Mouse (Mus musculus) A20 (cell line): ENCODE measurements around the gene Pitpnc1.

Experiments
- DNase-seq: peaks from one replicate; pipeline ENCODE4 v3.0.0-alpha.2; 2011; ENCODE audit warnings: low read depth, low spot score

Pitpnc1 gene

DNA sequence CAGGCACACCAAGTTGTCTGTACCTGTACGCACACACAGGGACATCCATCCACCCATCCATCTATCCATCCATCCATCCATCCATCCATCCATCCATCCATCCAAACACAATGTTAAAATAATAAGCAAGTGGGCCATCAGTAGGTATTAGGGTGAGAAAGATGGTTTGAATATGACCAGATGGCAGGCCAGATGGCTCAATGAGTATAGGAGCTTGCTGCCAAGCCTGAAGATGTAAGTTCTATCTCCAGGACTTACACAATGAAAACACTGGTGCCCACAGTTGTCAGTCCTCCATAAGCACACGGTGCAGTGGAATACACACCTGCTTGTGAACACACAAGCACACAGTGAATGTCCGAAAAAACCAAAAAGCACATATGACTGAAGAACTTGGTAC is 186.9 kb downstream of the Pitpnc1 start:
- DNase-seq, result no peak

DNA sequence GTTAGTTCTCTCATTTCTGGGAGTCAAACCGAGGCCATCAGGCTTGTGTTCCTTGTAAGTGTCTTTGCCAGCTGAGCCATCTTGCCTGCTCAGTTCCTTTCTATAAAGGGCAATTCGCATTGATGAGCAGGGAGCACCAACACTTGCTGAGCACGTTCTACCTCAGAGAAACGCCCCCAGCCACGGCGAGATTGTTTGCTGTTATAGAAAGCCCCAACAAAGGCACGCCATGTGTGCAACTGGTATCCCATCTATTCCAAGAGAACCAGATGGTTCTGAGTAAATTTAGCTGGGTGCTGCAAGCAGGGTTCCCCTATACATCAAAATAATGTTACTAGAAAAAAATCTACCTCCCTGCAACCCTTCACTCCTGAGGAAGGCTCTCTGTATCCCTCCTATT is 188.0 kb downstream of the Pitpnc1 start:
- no peak for DNase-seq

DNA sequence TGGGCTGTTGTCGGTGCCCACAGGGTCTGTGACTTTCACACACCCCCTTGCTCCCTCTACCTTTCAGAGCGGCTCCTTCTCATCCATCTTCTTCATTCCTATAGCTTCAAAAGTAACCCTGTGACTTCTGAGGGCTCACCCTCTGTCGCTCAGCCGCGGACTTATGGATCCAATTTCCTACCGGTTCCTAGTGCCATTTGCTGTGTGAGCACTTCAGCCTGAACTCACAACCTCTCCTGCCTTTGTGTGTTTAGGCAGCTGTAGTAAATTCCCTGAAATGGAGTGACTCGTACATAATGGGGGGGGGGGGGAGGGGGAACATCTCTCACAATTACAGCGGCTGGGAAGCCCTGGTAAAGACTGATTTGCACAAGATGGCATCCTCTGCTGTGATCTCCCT is 191.2 kb downstream of the Pitpnc1 start:
- no peak for DNase-seq

DNA sequence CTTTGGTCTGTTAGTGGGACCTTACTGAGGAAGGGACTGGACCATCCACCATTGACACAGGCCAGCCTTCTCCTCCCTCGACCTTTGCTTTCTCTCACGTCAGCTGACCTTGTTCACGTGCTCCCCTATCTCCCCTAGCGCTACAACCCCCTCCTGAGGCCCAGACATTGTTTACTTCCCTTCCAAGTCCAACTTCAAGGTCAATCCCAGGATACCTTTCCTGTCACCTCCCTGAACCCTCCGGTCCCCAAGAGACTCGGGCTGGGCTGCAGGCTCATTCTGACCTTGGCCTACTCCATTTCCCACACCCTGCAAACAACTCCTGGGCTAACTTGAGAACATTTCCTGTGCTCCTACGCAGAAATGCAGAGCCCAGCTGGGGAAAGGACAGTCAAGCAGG is 193.6 kb downstream of the Pitpnc1 start:
- no peak for DNase-seq

DNA sequence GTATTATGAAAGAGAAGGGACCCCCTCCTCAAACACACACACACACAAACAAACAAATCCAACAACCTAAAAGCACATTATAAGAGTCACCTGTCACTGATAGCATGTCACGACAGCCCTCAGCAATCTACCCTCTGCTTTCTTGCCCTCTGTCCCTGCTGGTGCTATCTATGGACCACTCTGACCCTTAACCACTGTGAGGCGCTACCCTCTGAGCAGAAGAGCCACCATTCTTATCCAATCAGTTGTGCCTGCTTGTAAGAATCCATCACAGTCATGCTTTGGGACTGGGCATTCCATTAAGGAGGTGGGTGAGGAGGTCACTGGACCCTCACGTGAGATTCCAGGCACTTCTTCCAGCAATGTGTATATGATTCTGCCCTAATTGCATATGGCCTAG is 194.2 kb downstream of the Pitpnc1 start:
- DNase-seq, result peak; percentile 49

DNA sequence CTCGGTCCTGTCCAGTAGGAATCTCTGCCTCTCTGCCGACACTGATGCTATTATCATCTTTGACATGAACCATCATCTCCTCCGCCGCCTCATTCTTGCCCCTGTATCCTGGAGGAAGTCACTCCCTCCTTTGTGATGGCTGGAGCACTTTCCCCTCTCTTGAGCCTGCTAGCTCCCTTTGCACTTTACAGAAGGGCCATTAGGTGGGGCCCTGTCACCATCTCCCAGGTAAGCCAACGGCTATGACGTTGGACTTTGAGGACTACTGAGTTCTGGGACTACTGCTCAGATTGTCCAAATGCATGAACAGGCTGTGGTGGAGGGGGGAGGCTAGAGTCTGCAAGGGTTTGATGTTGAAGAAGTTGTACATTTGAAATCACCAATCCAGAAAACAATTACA is 194.6 kb downstream of the Pitpnc1 start:
- DNase-seq, result peak; percentile 74

DNA sequence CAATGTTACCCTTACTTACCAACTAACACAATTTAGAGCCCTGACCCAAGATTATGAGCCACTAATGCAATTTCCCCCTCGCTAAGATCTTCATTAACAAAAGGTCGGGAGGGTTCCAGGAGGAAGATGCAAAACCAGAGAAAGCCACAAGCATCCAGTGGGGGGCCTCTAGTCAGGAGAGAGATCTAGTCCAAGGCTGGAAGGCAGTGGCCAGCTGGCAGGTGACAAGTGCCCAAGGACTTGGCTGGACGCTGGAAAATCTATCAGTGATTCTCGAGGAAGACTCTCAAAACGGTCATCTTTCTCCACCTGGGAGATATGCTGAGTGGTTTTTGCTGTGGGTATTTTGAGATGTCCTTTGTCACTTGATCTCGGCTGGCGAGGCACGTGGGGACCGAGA is 196.3 kb downstream of the Pitpnc1 start:
- no peak for DNase-seq

DNA sequence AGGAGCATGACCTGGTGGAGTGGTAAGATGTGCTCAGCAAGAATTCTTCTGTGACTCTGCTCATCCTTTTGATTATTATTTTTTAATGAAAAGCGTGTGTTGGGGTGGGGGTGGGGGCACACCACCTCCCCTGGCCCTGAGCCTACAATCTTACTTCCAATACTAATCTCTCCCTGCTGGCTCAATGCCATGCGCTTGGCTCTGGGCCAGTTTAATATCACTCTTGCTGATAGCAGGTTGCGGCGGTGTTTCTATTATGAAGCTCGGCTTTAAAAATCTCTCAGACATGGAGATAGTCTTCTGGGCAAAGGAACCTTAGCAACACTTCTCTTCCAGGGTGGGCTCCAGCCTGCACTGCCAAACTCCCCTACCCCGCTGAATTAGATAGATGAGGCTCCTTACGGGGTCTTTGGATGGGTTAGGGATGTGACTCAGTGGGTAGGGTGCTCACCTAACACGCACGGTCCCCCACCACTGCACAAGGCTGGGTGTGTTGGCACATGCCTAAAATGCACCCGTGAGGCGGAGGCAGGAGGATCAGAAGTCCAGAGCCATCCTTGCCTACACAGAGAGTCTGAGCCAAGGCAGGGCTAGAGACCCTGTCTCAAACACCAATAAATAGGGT is 198.0 kb downstream of the Pitpnc1 start:
- no peak for DNase-seq

DNA sequence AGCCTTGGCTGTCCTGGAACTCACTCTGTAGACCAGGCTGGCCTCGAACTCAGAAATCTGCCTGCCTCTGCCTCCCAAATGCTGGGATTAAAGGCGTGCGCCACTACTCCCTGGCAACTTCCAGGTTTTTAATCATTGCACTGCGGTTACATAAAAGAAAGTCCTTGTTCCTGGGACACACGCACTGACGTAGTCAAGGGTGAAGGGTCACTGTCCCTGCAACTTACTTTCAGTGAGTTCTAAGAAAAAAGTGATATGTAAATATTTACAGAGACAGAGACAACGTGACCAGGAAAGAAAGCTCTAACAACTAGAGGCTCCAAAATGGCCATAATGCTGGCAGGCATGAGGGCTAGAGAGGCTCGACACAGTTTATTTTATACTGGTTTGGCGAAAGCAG is 199.9 kb downstream of the Pitpnc1 start:
- DNase-seq, result no peak

DNA sequence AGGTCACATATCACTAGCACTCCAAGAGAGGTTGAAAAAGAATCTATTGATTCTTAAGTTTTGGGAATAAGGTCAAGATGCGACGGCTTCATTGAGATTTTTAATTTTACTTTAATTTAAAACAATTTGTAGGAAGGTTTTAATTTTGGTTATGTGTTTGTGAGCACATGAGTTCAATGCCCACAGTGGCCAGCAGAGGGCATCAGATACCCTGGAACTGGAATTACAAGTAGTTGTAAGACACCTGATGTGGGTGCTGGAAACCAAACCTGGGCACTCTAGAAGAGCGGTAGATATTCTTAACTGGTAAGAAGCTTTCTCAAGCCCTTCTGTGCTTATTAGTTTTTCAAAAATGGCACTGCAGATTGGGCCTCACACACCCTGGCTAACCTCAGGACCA is 203.0 kb downstream of the Pitpnc1 start:
- peak; percentile 42 for DNase-seq

DNA sequence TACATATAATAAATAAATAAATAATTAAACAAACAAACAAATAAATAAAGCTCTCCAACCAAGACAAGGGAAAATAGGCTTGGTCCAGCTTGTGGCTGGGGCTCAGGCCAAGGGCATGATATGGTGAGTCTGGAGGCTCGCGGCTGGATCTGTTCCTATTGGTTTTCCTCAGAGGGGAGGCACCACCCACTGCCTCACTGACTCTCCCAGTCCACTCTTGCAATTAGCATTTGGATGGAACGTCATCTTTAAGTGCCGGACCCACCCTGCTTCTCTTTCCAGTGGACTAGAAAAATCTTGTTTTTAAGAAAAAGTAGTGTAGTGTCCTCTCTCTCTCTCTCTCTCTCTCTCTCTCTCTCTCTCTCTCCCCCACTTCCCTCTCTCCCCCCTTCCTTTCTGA is 204.6 kb downstream of the Pitpnc1 start:
- no peak for DNase-seq

DNA sequence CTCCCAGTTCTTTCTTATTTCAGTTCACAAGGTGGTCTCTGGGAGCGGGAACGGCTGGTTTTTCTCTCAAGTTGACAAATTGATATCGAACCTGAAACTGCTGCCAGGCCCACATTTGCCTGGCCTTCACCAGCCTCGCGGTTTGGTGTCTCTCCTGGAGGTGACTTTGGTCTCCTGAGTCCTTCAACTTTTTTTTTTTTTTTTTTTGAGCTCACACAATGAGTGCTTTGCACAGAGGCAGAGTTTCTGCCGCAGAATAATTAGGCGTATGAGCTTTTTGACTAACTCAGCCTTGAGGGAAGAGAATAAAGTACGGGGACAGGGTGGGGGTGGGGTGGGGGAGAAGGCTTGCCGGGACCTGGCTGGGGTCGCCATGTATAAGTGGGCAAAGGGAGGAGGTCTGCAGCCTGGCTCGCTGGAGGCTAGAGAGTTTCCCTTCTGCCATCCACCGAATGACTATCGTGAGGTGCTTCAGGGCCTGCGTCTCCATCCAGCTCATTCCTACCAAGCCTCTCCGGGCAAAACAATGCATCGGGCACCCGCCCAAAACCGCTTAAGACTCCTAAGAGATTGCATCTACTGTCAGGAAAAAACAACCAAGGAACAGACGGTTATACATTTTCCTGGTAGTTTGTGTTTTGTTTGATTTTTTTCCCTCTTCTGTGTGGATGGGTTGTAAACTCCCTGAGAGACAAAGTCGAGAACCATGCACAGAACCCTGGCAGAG is 205.4 kb downstream of the Pitpnc1 start:
- DNase-seq, result no peak

DNA sequence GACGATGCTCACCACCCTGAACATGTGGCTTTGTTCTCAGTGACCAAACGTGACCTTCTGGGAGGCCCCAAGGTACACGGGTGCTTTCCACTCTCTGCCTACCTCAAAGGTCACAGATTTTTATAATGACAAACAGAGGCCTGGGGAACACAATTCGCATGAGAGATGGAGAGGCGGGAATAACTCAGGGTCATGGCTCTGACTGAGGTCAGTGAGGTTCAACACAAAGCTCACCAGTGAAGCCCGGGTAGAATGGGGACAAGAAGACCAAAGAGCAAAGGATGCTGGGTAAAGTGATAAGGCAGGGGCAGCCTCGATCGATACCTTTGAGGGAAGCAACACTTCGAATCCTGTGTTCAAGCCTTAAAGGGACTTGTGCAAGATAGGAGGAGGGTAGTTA is 206.7 kb downstream of the Pitpnc1 start:
- DNase-seq, result no peak

DNA sequence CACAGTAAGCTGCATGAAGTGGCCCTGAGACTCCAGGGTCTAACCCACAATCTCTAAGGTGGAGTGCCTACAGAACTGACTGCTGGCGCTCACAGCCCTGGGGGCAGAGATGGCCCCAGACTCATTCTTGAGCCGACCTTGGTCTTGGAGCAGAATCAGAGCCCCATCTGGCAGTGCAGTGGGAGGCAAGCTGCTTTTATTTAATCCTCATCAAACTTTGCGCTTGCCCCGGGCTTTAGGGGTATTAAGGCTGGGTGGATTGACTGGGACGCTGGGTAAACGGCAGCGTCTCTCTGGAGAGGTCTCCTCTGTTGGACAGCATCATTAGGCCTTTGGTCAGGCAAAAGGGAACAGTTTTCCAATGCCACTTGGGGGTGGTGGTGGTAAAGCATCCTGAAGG is 211.1 kb downstream of the Pitpnc1 start:
- DNase-seq, result no peak

DNA sequence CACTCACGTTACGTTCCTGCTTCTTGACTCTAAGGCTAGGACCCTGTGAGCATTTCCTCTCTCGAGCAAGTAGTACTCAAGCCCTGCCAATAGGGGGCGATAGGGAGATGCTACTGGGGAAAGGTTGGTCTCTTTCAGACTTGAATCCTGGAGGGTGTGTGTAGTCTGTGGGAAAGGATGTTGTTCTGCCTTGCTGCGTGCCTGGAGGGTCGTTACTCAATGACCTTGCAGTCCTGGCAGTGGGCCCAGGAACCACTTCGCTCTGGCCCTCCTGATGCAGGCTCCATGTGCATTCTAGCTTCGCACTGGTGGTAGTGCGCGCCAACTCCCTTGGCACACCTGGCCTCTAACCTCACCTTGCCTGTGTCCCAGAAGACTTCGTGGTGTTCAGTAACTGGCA is 215.3 kb downstream of the Pitpnc1 start:
- DNase-seq, result peak; percentile 46

DNA sequence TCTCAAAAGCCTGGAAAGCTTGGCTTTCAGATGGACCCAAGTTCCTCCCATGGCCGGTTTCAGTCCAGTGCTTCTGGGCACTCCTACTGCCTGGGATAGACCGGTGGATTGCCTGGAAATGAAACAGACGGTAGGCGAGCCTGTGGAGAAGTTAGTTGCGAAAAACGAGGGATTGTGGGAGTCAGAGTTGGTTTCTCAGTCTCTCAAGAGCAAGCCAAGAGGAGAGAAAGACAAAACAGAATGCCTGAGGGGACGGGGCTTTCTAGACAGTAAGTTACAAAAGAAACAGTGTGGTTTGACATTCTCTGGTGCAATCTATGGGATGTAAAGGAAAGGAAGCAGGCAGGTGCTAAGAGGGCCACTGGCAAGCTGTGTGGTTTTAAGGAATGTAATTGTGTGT is 216.3 kb downstream of the Pitpnc1 start:
- DNase-seq, result no peak

DNA sequence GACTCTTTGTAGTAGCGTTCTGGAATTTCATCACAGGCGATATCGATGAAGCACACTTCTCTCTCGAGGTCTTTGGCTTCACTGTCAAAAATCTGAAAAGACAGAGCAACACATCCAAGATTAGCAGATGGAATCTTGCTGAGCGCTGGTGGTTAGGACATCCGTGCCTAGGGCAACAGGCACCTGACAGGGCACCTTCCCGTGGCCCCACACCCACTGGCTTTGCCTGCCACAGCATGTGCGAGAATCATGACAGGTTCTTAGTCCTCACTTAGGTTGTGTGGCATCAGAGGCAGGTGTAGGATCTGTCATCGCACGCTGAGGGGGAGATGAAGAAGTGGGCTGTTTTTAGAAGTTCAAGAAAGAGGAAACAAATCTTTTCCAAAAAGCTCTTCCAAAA is 218.5 kb downstream of the Pitpnc1 start:
- no peak for DNase-seq

DNA sequence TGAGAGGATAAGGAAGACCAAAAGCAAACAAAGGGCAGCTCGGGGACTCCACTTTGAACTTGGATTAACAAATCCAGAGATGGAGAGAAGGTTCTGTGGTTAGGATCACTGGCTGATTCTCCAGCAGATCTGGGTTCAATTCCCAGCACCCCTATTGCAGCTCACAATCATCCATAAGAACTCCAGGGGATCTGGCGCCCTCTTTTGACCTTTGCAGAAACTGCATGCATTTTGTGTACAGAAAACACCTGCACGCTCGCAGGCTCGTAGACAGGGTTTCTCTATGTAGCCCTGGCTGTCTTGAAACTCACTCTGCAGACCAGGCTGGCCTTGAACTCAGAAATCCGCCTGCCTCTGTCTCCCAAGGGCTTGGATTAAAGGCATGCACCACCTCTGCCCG is 219.0 kb downstream of the Pitpnc1 start:
- DNase-seq, result peak; percentile 23

DNA sequence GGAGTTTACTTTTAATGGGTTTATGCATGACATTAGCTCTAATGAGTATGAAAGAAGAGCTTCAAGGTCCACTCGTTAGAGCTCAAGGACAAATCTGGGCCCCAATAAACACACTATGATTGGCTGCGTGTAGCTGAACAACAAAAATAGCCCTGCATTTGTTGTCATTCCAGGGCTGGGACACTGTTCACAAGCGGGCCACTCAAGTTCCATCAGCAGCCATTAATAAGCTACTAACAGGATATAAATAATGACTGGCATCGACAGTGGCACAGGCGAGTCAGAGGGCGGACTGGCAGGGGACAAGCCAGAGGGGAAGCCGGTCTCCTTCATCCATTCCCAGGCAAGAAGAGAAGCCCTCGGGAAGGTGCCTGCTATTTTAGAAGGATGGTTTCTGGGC is 219.6 kb downstream of the Pitpnc1 start:
- DNase-seq, result no peak

DNA sequence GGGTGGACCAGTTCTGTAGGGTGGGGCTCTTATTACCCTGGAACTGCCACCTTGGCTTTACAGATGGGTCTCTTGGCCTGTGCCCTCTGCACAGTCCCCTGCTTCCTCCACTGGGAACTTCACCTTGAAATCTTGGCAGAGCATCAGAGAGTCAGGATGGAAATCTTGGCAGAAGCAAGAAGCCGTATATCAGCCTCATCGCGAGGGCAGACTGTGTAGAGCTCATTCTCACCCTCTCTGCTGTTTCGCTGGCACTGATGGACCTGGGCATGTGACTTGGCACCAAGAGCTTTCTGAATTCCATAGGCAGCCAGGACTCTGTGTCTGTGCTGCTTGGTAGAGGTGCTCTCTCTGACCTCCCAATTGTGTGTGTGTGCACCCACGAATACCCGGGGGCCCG is 221.7 kb downstream of the Pitpnc1 start:
- DNase-seq, result no peak

DNA sequence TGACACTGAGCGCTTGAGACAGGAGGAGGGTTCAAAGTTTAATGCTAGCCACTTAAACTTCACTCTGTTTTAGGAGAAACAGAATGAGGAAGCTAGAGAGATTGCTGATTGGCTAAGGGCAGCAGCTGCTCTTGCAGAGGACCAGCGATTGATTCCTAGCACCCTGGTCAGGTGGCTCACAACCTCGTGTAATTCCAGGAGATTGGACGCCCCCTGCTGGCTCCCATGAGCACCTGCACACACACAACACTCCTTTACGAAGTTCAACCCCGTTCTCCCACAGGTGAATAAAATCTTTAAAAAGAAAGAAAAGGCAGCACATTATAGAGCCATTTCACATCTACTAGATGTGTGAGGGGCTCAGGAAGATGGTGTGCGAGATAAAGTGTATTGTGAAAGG is 224.8 kb downstream of the Pitpnc1 start:
- DNase-seq, result no peak

DNA sequence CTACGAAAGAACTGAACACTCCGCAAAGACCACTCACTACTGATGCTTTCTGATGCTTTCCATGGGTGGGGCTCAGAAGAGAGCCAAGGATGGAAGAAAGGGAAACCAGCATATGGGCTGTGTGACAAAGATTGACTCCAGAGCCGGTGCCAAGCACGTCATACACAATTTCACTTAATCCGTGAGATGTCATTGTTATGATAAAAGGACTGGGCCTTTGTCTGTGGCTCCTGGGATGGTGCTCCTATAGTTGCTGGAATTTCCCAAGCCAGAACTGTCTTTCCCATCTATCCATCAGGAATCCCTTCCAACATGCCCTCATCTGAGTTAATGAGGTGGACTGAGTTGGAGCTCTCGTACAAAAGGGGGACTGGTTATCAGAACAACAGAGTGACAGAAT is 227.4 kb downstream of the Pitpnc1 start:
- DNase-seq, result no peak

DNA sequence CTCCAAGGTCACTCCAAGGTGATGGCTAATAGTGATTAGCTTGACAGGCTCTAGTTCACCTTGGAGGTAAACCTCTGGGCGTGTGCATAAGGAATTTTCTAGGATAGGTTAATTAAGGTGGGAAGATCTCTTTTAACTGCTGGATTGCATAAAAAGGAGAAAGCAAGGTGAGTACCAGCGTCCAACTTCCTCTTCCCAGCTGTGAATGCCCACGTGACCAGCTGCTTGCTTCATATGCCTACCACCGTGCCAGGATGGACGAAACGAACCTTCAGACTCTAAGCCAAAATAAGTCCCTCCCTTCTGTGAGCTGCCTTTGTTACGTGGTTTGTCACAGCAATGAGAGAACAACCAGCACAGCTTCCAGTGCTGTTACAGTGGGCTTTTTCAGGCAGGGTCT is 228.8 kb downstream of the Pitpnc1 start:
- no peak for DNase-seq

DNA sequence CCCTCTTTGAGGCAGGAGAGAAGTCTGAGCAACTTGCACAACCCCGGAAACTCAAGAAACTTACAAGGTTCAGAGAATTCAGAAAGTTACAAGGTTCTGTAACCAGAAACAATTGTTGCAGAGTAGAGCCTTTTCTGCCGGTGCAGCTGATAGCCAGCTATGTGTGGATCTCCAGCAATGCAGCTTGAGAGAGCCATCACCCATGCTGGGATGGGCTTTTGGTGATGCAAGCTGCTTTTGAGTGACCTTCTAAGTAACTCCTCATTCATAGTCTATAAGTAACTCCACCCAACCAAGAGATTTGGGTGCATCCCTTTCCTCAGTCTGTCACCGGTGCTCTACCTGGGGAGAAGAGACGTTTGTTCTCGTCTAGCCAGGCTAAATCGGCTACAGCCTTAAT is 232.0 kb downstream of the Pitpnc1 start:
- no peak for DNase-seq
